Mouse (Mus musculus) liver, embryonic 16.5 days (tissue): ENCODE measurements around the gene Pigk. TPM values are rescaled to one million over a fixed set of nuclear protein-coding genes. Genes with fewer than 3 reads are reported as not detected.

Source experiments
- ATAC-seq: fragments of 200-750 bp; cut with Nextera tagmentation; 2 replicates; pipeline ENCODE4 v1.8.0; 2017; ENCODE audit warnings: low read depth, mild to moderate bottlenecking, moderate number of reproducible peaks, moderate library complexity
- H3K27ac ChIP-seq: fragments of 300-500 bp; sonication (generic); 2 replicates; pipeline ENCODE4 v1.5.1; 2014; ENCODE audit warnings: mild to moderate bottlenecking, low read length
- H3K27me3 ChIP-seq: fragments of 300-500 bp; sonication (generic); 2 replicates; pipeline ENCODE4 v1.6.1; 2014; ENCODE audit warnings: low read depth, low read length, mixed read lengths; ENCODE audit not compliant: control insufficient read depth, insufficient read depth
- H3K36me3 ChIP-seq: fragments of 300-500 bp; sonication (generic); 2 replicates; pipeline ENCODE4 v1.6.1; 2014; ENCODE audit warnings: mild to moderate bottlenecking; ENCODE audit not compliant: control insufficient read depth, insufficient read depth
- H3K4me1 ChIP-seq: fragments of 300-500 bp; sonication (generic); 2 replicates; pipeline ENCODE4 v1.6.1; 2014; ENCODE audit warnings: low read depth, low read length, mixed read lengths; ENCODE audit not compliant: control insufficient read depth
- H3K4me2 ChIP-seq: fragments of 300-500 bp; sonication (generic); 2 replicates; pipeline ENCODE4 v1.6.1; 2014; ENCODE audit warnings: low read depth, low read length, mixed read lengths
- H3K4me3 ChIP-seq: fragments of 300-500 bp; sonication (generic); 2 replicates; pipeline ENCODE4 v1.5.1; 2014; ENCODE audit warnings: low read depth, mild to moderate bottlenecking, low read length
- H3K9ac ChIP-seq: fragments of 300-500 bp; sonication (generic); 2 replicates; pipeline ENCODE4 v1.6.1; 2014; ENCODE audit warnings: low read depth, low read length
- H3K9me3 ChIP-seq: fragments of 300-500 bp; sonication (generic); replicated peaks from 2 replicates; pipeline ENCODE4 v1.6.1; 2016; ENCODE audit warnings: low read length; ENCODE audit not compliant: control insufficient read depth
- WGBS: fragments of 180-500 bp; shearing (Covaris S2); extraction: QIAGEN DNeasy Blood & Tissue Kit; methylation state at CpG from one replicate; pipeline ENCODE4 v1.1.7; 2014; ENCODE audit not compliant: insufficient replicate concordance; 5-methylcytosine and 5-hydroxymethylcytosine counted together
- polyA plus RNA-seq: library from polyadenylated mRNA; unstranded; fragments of >200 nt; fragmentation: Nextera tagmentation; extraction: Ambion mirVana; gene quantifications from 2 replicates; pipeline ENCODE4 v1.2.1, GENCODE M21; 2015

The Pigk gene
- polyA plus RNA-seq, 1 experiment from 2014 or later = 22.1 TPM

GRCm38 (mm10) chr3:152948556-152948955 is 234.7 kb downstream of the Pigk start:
- Histone ChIP-seq H3K9me3 (no peaks in the 10 kb centered on the region), H3K36me3 (no peaks in the 10 kb centered on the region), H3K4me1 (no peaks in the 10 kb centered on the region; the same call in 1 of the 2 replicates), H3K4me3 (no peak overlapping the region), H3K27me3 (no peaks in the 10 kb centered on the region), H3K4me2 (no peak overlapping the region), H3K9ac (no peak overlapping the region), H3K27ac (no peak overlapping the region)
- no peak for ATAC-seq
- 53% methylated on average over 7 of the region's 7 CpGs for WGBS

GRCm38 (mm10) chr3:152949233-152949777 is 235.4 kb downstream of the Pigk start:
- no peaks in the 10 kb centered on the region; the same call in 1 of the 2 replicates for H3K4me1 ChIP-seq
- H3K9ac ChIP-seq = no peak overlapping the region
- H3K9me3 ChIP-seq = no peaks in the 10 kb centered on the region
- no peak overlapping the region for H3K27ac ChIP-seq
- no peak overlapping the region for H3K4me3 ChIP-seq
- H3K4me2 ChIP-seq = no peak overlapping the region
- no peaks in the 10 kb centered on the region for H3K36me3 ChIP-seq
- no peaks in the 10 kb centered on the region for H3K27me3 ChIP-seq
- 0 out of 2 replicates have a peak, but pooled peaks have one; percentile 16 for ATAC-seq
- 66% methylated on average over 15 of the region's 15 CpGs for WGBS

GRCm38 (mm10) chr3:152950299-152950698 is 236.4 kb downstream of the Pigk start:
- H3K27me3 ChIP-seq = no peaks in the 10 kb centered on the region
- H3K36me3 ChIP-seq = no peaks in the 10 kb centered on the region
- no peak overlapping the region for H3K27ac ChIP-seq
- no peaks in the 10 kb centered on the region; the same call in 1 of the 2 replicates for H3K4me1 ChIP-seq
- H3K4me2 ChIP-seq = no peak overlapping the region
- H3K9ac ChIP-seq = no peak overlapping the region
- 26% methylated on average over 5 of the region's 5 CpGs for WGBS
- ATAC-seq = 0 out of 2 replicates have a peak, but pooled peaks have one; percentile 24
- no peak overlapping the region for H3K4me3 ChIP-seq
- no peaks in the 10 kb centered on the region for H3K9me3 ChIP-seq

GRCm38 (mm10) chr3:152950914-152951313 is 237.0 kb downstream of the Pigk start:
- Histone ChIP-seq H3K4me1 (no peaks in the 10 kb centered on the region; the same call in 1 of the 2 replicates), H3K9me3 (no peaks in the 10 kb centered on the region), H3K9ac (no peak overlapping the region), H3K4me2 (no peak overlapping the region), H3K27me3 (no peaks in the 10 kb centered on the region), H3K27ac (no peak overlapping the region), H3K36me3 (no peaks in the 10 kb centered on the region), H3K4me3 (no peak overlapping the region)
- 72% methylated on average over 9 of the region's 9 CpGs for WGBS
- ATAC-seq = no peak

GRCm38 (mm10) chr3:152951634-152952545 is 238.0 kb downstream of the Pigk start:
- Histone ChIP-seq H3K4me1 (no peaks in the 10 kb centered on the region; the same call in 1 of the 2 replicates), H3K9ac (no peak overlapping the region), H3K27me3 (no peaks in the 10 kb centered on the region), H3K27ac (no peak overlapping the region), H3K9me3 (no peaks in the 10 kb centered on the region), H3K4me3 (no peak overlapping the region), H3K36me3 (no peaks in the 10 kb centered on the region), H3K4me2 (no peak overlapping the region)
- no peak for ATAC-seq
- WGBS = 26% methylated on average over 11 of the region's 11 CpGs

GRCm38 (mm10) chr3:152956038-152956437 is 242.1 kb downstream of the Pigk start:
- Histone ChIP-seq H3K4me2 (no peak overlapping the region), H3K9me3 (no peaks in the 10 kb centered on the region), H3K9ac (no peak overlapping the region), H3K4me1 (no peaks in the 10 kb centered on the region), H3K36me3 (no peaks in the 10 kb centered on the region), H3K27me3 (no peaks in the 10 kb centered on the region), H3K27ac (no peak overlapping the region), H3K4me3 (no peak overlapping the region)
- 35% methylated on average over 5 of the region's 5 CpGs for WGBS
- ATAC-seq = no peak

- no peaks in the 10 kb centered on the region for H3K9me3 ChIP-seq
- WGBS = 29% methylated on average over 4 of the region's 4 CpGs
- no peaks in the 10 kb centered on the region for H3K27me3 ChIP-seq
- H3K4me2 ChIP-seq = no peak overlapping the region
- no peak overlapping the region for H3K27ac ChIP-seq
- H3K4me3 ChIP-seq = no peak overlapping the region
- H3K4me1 ChIP-seq = no peaks in the 10 kb centered on the region
- ATAC-seq = peak; percentile 27; the same call in 1 of the 2 replicates
- no peak overlapping the region for H3K9ac ChIP-seq
- H3K36me3 ChIP-seq = no peaks in the 10 kb centered on the region
These were observed 242.9 kb downstream of the Pigk start for GRCm38 (mm10) chr3:152956771-152957170.

- WGBS = 45% methylated on average over 11 of the region's 11 CpGs
- H3K4me3 ChIP-seq = no peak overlapping the region
- H3K27me3 ChIP-seq = no peaks in the 10 kb centered on the region
- H3K36me3 ChIP-seq = no peaks in the 10 kb centered on the region
- H3K9ac ChIP-seq = no peak overlapping the region
- H3K4me2 ChIP-seq = no peak overlapping the region
- no peaks in the 10 kb centered on the region for H3K9me3 ChIP-seq
- H3K4me1 ChIP-seq = no peaks in the 10 kb centered on the region
- ATAC-seq = no peak
- no peak overlapping the region for H3K27ac ChIP-seq
These were observed 244.7 kb downstream of the Pigk start for GRCm38 (mm10) chr3:152958358-152959150.
